Mouse (Mus musculus): ENCODE results near the gene Gm11568. TPM values are rescaled to one million over a fixed set of nuclear protein-coding genes. Genes with fewer than 3 reads are reported as not detected.
"Not testable (repeated sequence)": the region's sequence is repeated elsewhere in the genome, so short reads cannot be mapped to it uniquely, and the experiment has no call there.

Gm11568 gene
- polyA plus RNA-seq, 1 experiment = not detected

DNA sequence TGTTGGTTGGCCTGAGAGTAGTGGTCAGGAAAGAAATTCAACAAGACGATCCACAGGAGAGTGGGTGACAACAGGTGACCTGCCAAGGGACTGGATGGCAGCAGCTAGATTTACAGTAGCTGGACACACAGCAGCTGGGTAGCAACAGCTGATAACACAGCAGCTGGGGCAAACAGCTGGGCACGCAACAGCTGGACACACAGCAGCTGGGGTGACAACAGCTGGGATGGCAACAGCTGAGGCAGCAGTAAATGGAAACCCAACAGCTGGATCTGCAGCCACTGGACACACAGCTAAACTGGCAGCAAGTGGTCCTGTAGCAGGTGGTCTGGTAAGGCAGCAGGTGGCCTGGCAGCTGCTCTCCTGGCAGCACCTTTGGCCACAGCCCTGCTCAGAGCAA, 11.0 kb upstream of the Gm11568 start:
- no peak overlapping the region for H3ac ChIP-seq (ENCODE audit: control insufficient read depth, insufficient read length)
- H3K4me3 ChIP-seq = no peak overlapping the region
- H3K27me3 ChIP-seq (ENCODE audit: control insufficient read depth, insufficient read depth, insufficient read length) = no peaks in the 10 kb centered on the region
- no peak overlapping the region for H3K4me2 ChIP-seq (ENCODE audit: low read depth)
- H3K36me3 ChIP-seq (ENCODE audit: control insufficient read depth, insufficient read depth) = no peaks in the 10 kb centered on the region
- no peaks in the 10 kb centered on the region for H3K79me2 ChIP-seq (ENCODE audit: control insufficient read depth, insufficient read depth)
- TF ChIP-seq MYOD1 (IDR thresholded peaks at IDR 0.05; ENCODE audit: control insufficient read depth in 1 of 3, insufficient read length in 2 of 3, low read depth in 2 of 3) (peak in 2 of 3 experiments; percentile 39 to 56), USF1 (IDR thresholded peaks at IDR 0.05; ENCODE audit: low read depth) (no peak), MYOG (IDR thresholded peaks at IDR 0.05; ENCODE audit: control insufficient read depth in 1 of 3, insufficient read depth in 1 of 3, insufficient read length in 2 of 3, low read depth in 2 of 3) (peak in 2 of 3 experiments; percentile 2 to 32)

DNA sequence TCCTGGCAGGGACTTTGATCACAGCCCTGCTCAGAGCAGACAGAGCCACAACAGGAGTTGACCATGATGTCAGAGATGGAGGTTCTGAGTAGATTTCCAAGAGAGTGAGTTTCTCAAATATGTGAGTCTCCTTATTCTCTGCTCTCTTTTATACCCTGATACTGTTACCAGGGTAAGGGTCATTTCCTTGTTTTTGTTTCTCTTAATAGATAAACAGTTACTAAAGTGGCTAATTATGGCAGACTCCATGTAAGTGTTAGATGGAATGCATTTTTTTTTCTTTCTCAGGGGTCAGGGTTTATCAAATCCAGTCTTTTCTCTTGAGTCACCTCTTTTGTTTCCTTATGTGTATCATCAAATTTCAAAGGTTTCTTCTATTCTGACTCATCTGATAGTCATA, 6.2 kb upstream of the Gm11568 start, which contains the start of gene Krtap4-16:
Krtap4-16 (minus strand) TSS at position 101 of the 400 bp plus-strand sequence.
- H3K4me3 ChIP-seq = no peak within 1 kb of the TSS
- H3ac ChIP-seq (ENCODE audit: control insufficient read depth, insufficient read length) = no peak within 1 kb of the TSS
- TF ChIP-seq MYOD1 (IDR thresholded peaks at IDR 0.05; ENCODE audit: control insufficient read depth in 1 of 3, insufficient read length in 2 of 3, low read depth in 2 of 3) (no peak), USF1 (IDR thresholded peaks at IDR 0.05; ENCODE audit: low read depth) (no peak), TCF3 (IDR thresholded peaks at IDR 0.05; ENCODE audit: insufficient read length, low read depth) (no peak), CEBPB (IDR thresholded peaks at IDR 0.05; ENCODE audit: insufficient read depth, poor library complexity, severe bottlenecking) (no peak), POLR2A (IDR thresholded peaks at IDR 0.05; ENCODE audit: insufficient read length, low read depth) (no peak), TCF12 (IDR thresholded peaks at IDR 0.05; ENCODE audit: insufficient read depth, poor library complexity, severe bottlenecking) (no peak), SRF (IDR thresholded peaks at IDR 0.05; ENCODE audit: control insufficient read depth, insufficient read length, low read depth) (no peak), MAX (IDR thresholded peaks at IDR 0.05; ENCODE audit: low read depth) (no peak), POLR2AphosphoS2 (IDR thresholded peaks at IDR 0.05; ENCODE audit: insufficient read length, low read depth) (no peak), MYOG (IDR thresholded peaks at IDR 0.05; ENCODE audit: control insufficient read depth in 1 of 3, insufficient read depth in 1 of 3, insufficient read length in 2 of 3, low read depth in 2 of 3) (no peak), E2F4 (IDR thresholded peaks at IDR 0.05; ENCODE audit: insufficient read depth) (no peak), REST (IDR thresholded peaks at IDR 0.05; ENCODE audit: insufficient read depth, insufficient read length) (no peak)
- no peaks in the 10 kb centered on the region for H3K79me2 ChIP-seq (ENCODE audit: control insufficient read depth, insufficient read depth)
- no peaks in the 10 kb centered on the region for H3K27me3 ChIP-seq (ENCODE audit: control insufficient read depth, insufficient read depth, insufficient read length)
- H3K4me2 ChIP-seq (ENCODE audit: low read depth) = no peak within 1 kb of the TSS
- no peaks in the 10 kb centered on the region for H3K36me3 ChIP-seq (ENCODE audit: control insufficient read depth, insufficient read depth)

DNA sequence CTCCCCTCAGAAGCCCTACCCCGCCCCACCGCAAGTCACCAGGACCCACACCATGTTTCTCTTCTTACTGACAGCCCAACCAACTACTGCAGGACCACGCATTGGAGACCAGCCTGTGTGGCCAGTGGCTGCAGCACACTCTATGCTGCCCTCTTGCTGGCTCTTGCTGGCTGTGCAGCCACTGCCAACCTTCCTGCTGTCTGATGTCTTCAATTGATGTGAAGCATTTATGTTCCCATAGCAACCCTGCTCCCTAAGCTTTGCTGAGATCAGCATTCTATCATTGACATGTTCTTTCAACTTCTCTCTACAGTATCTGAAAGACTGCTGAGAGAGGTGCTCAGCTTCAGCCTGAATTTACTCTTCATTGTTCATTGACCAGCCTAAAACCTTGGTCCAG, 3.6 kb upstream of the Gm11568 start:
- TF ChIP-seq REST (IDR thresholded peaks at IDR 0.05; ENCODE audit: insufficient read depth, insufficient read length) (no peak), POLR2AphosphoS2 (IDR thresholded peaks at IDR 0.05; ENCODE audit: insufficient read length, low read depth) (no peak), MYOG (IDR thresholded peaks at IDR 0.05; ENCODE audit: control insufficient read depth in 1 of 3, insufficient read depth in 1 of 3, insufficient read length in 2 of 3, low read depth in 2 of 3) (no peak), MAX (IDR thresholded peaks at IDR 0.05; ENCODE audit: low read depth) (no peak), CEBPB (IDR thresholded peaks at IDR 0.05; ENCODE audit: insufficient read depth, poor library complexity, severe bottlenecking) (no peak), MYOD1 (IDR thresholded peaks at IDR 0.05; ENCODE audit: control insufficient read depth in 1 of 3, insufficient read length in 2 of 3, low read depth in 2 of 3) (no peak), SRF (IDR thresholded peaks at IDR 0.05; ENCODE audit: control insufficient read depth, insufficient read length, low read depth) (no peak), USF1 (IDR thresholded peaks at IDR 0.05; ENCODE audit: low read depth) (no peak), TCF12 (IDR thresholded peaks at IDR 0.05; ENCODE audit: insufficient read depth, poor library complexity, severe bottlenecking) (no peak), E2F4 (IDR thresholded peaks at IDR 0.05; ENCODE audit: insufficient read depth) (no peak), TCF3 (IDR thresholded peaks at IDR 0.05; ENCODE audit: insufficient read length, low read depth) (no peak), POLR2A (IDR thresholded peaks at IDR 0.05; ENCODE audit: insufficient read length, low read depth) (no peak)
- Histone ChIP-seq H3K36me3 (ENCODE audit: control insufficient read depth, insufficient read depth) (no peaks in the 10 kb centered on the region), H3K79me2 (ENCODE audit: control insufficient read depth, insufficient read depth) (no peaks in the 10 kb centered on the region), H3ac (ENCODE audit: control insufficient read depth, insufficient read length) (no peak overlapping the region), H3K4me2 (ENCODE audit: low read depth) (no peak overlapping the region), H3K27me3 (ENCODE audit: control insufficient read depth, insufficient read depth, insufficient read length) (no peaks in the 10 kb centered on the region), H3K4me3 (no peak overlapping the region)

DNA sequence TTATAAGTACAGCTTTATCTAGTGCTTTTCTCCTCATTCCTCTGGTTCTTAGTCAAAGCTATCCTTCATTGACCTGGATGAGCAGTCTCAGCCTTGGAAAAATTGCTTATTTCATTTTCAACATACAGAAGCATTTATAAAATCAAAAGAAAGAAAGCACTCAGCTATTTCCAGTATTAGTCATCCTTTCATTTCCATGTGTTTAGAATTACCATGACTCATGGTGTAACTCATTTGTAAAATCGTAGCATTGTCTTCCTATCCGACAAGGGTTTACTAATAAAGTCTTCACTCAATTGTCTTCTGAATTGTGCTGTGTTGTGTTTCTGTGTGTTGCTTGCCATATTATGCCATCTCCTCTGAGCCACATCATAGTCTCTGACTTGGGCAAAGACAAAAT, 1.0 kb downstream of the Gm11568 start:
- TF ChIP-seq POLR2A (IDR thresholded peaks at IDR 0.05; ENCODE audit: insufficient read length, low read depth) = no peak
- no peak for TF ChIP-seq MAX (IDR thresholded peaks at IDR 0.05; ENCODE audit: low read depth)
- TF ChIP-seq POLR2AphosphoS2 (IDR thresholded peaks at IDR 0.05; ENCODE audit: insufficient read length, low read depth) = no peak
- no peak for TF ChIP-seq USF1 (IDR thresholded peaks at IDR 0.05; ENCODE audit: low read depth)
- TF ChIP-seq CEBPB (IDR thresholded peaks at IDR 0.05; ENCODE audit: insufficient read depth, poor library complexity, severe bottlenecking) = no peak
- TF ChIP-seq MYOD1 (IDR thresholded peaks at IDR 0.05; ENCODE audit: control insufficient read depth in 1 of 3, insufficient read length in 2 of 3, low read depth in 2 of 3) = no peak
- TF ChIP-seq REST (IDR thresholded peaks at IDR 0.05; ENCODE audit: insufficient read depth, insufficient read length) = no peak
- TF ChIP-seq TCF3 (IDR thresholded peaks at IDR 0.05; ENCODE audit: insufficient read length, low read depth) = no peak
- TF ChIP-seq MYOG (IDR thresholded peaks at IDR 0.05; ENCODE audit: control insufficient read depth in 1 of 3, insufficient read depth in 1 of 3, insufficient read length in 2 of 3, low read depth in 2 of 3) = no peak

DNA sequence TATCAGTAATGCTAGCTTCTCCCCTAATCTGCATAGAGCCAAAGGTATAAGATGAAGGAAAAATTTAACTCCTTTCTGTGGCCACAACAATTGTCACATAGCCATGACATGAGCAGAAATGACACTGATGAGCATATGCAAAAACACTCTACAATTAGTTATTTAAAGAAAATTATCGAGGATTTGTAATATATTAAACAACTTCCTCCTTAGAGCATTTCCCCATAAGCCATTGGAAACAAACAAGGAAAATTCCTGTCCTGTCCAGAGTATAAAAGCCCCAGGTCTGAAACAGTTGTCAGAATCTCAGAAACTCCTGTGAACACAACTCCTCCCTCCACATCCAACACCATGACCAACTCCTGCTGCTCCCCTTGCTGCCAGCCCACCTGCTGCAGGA, 6.5 kb downstream of the Gm11568 start, which contains the start of gene Gm11559:
Gm11559 (plus strand) TSS at position 301 of the 400 bp plus-strand sequence.
- not testable (repeated sequence) for H3K36me3 ChIP-seq (ENCODE audit: control insufficient read depth, insufficient read depth); H3K27me3 ChIP-seq (ENCODE audit: control insufficient read depth, insufficient read depth, insufficient read length); H3K79me2 ChIP-seq (ENCODE audit: control insufficient read depth, insufficient read depth); H3K4me2 ChIP-seq (ENCODE audit: low read depth); H3ac ChIP-seq (ENCODE audit: control insufficient read depth, insufficient read length); H3K4me3 ChIP-seq

More for the DNA sequence above, 1.0 kb downstream of the Gm11568 start:
- Histone ChIP-seq H3K36me3 (ENCODE audit: control insufficient read depth, insufficient read depth) (no peaks in the 10 kb centered on the region), H3K79me2 (ENCODE audit: control insufficient read depth, insufficient read depth) (no peaks in the 10 kb centered on the region), H3ac (ENCODE audit: control insufficient read depth, insufficient read length) (no peak overlapping the region), H3K4me3 (no peak overlapping the region), H3K4me2 (ENCODE audit: low read depth) (no peak overlapping the region), H3K27me3 (ENCODE audit: control insufficient read depth, insufficient read depth, insufficient read length) (no peaks in the 10 kb centered on the region)

DNA sequence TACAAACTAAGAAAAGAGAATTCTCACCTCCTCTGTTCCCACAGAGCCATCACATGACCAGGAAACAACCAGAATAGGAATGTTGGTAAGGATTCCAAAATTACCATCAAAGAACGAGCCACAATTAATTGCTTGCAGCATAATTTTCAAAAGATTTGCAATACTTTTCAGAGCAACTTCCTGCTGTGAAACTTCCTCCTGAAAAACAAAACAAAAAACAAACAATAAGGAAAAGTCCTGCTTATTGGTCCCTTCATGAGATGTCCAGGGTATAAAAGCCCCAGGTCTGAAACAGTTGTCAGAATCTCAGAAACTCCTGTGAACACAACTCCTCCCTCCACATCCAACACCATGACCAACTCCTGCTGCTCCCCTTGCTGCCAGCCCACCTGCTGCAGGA, 15.4 kb downstream of the Gm11568 start, which contains the start of gene Krtap9-1:
Krtap9-1 (plus strand) TSS at position 301 of the 400 bp plus-strand sequence.
- not testable (repeated sequence) for H3K79me2 ChIP-seq (ENCODE audit: control insufficient read depth, insufficient read depth); H3K4me3 ChIP-seq; H3K36me3 ChIP-seq (ENCODE audit: control insufficient read depth, insufficient read depth); H3K4me2 ChIP-seq (ENCODE audit: low read depth); H3ac ChIP-seq (ENCODE audit: control insufficient read depth, insufficient read length); H3K27me3 ChIP-seq (ENCODE audit: control insufficient read depth, insufficient read depth, insufficient read length)

DNA sequence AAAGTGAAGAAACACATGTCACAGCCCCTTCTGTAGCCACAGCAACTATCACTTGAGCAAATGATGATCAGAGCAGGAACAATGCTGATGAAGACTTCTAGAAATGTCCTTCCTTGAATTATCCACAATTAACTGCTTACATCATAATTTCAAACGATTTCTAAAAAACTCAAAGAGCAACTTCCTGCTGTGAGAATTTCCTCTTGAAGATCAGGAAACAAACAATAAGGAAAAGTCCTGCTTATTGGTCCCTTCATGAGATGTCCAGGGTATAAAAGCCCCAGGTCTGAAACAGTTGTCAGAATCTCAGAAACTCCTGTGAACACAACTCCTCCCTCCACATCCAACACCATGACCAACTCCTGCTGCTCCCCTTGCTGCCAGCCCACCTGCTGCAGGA, 21.2 kb downstream of the Gm11568 start, which contains the start of gene Gm11567:
Gm11567 (plus strand) TSS at position 301 of the 400 bp plus-strand sequence.
- H3ac ChIP-seq (ENCODE audit: control insufficient read depth, insufficient read length); H3K27me3 ChIP-seq (ENCODE audit: control insufficient read depth, insufficient read depth, insufficient read length); H3K4me2 ChIP-seq (ENCODE audit: low read depth); H3K4me3 ChIP-seq; H3K79me2 ChIP-seq (ENCODE audit: control insufficient read depth, insufficient read depth); H3K36me3 ChIP-seq (ENCODE audit: control insufficient read depth, insufficient read depth): not testable (repeated sequence)

Data from myocyte (in vitro differentiated cells).